Mouse (Mus musculus) embryonic facial prominence, embryonic 15.5 days (tissue): ENCODE data around the gene AC109138.7. TPM values are rescaled to one million over a fixed set of nuclear protein-coding genes. Genes with fewer than 3 reads are reported as not detected.

Source experiments
- ATAC-seq: fragments of 200-750 bp; cut with Nextera tagmentation; 2 replicates; pipeline ENCODE4 v1.8.0; 2017; ENCODE audit warnings: low read depth, moderate TSS enrichment; ENCODE audit not compliant: insufficient number of reproducible peaks, low FRiP score, low TSS enrichment
- H3K27ac ChIP-seq: fragments of 300-500 bp; sonication (generic); replicated peaks from 2 replicates; pipeline ENCODE4 v1.5.1; 2015; ENCODE audit warnings: mild to moderate bottlenecking, inconsistent platforms
- H3K27me3 ChIP-seq: fragments of 300-500 bp; sonication (generic); 2 replicates; pipeline ENCODE4 v1.6.1; 2015; ENCODE audit warnings: inconsistent platforms
- H3K36me3 ChIP-seq: fragments of 300-500 bp; sonication (generic); 2 replicates; pipeline ENCODE4 v1.6.1; 2015; ENCODE audit warnings: mild to moderate bottlenecking, inconsistent platforms
- H3K4me1 ChIP-seq: fragments of 300-500 bp; sonication (generic); 2 replicates; pipeline ENCODE4 v1.6.1; 2015; ENCODE audit warnings: inconsistent platforms
- H3K4me2 ChIP-seq: fragments of 300-500 bp; sonication (generic); replicated peaks from 2 replicates; pipeline ENCODE4 v1.6.1; 2015; ENCODE audit warnings: mild to moderate bottlenecking, inconsistent platforms
- H3K4me3 ChIP-seq: fragments of 300-500 bp; sonication (generic); replicated peaks from 2 replicates; pipeline ENCODE4 v1.5.1; 2015; ENCODE audit warnings: mild to moderate bottlenecking, inconsistent platforms
- H3K9ac ChIP-seq: fragments of 300-500 bp; sonication (generic); 2 replicates; pipeline ENCODE4 v1.6.1; 2015; ENCODE audit warnings: inconsistent platforms
- H3K9me3 ChIP-seq: fragments of 300-500 bp; sonication (generic); replicated peaks from 2 replicates; pipeline ENCODE4 v1.6.1; 2016; ENCODE audit warnings: inconsistent platforms
- WGBS: fragments of 180-500 bp; shearing (Covaris S2); methylation state at CpG from one replicate; pipeline ENCODE4 v1.1.7; 2015; 5-methylcytosine and 5-hydroxymethylcytosine counted together
- polyA plus RNA-seq: library from polyadenylated mRNA; unstranded; fragments of >200 nt; fragmentation: Nextera tagmentation; extraction: Ambion mirVana; gene quantifications from 2 replicates; pipeline ENCODE4 v1.2.1, GENCODE M21; 2015

Gene AC109138.7
- polyA plus RNA-seq, 1 experiment from 2014 or later, result not detected

- H3K4me1 ChIP-seq, result peaks cover 47% of the 10 kb centered on the region
- no peaks in the 10 kb centered on the region for H3K27me3 ChIP-seq
- no peak overlapping the region for H3K4me2 ChIP-seq
- 29% methylated on average over 4 of the region's 4 CpGs for WGBS
- H3K27ac ChIP-seq, result peak overlapping the region; percentile 12; the same call in 1 of the 2 replicates
- ATAC-seq, result no peak
- no peak overlapping the region for H3K9ac ChIP-seq
- no peaks in the 10 kb centered on the region for H3K36me3 ChIP-seq
- H3K4me3 ChIP-seq, result no peak overlapping the region
- no peaks in the 10 kb centered on the region for H3K9me3 ChIP-seq
These were observed 2.1 kb upstream of the AC109138.7 start for GRCm38 (mm10) chr19:4211891-4212588.

GRCm38 (mm10) chr19:4213524-4213974 lies 608 bp upstream of the AC109138.7 start:
- peak overlapping the region; percentile 85 for H3K4me2 ChIP-seq
- no peak for ATAC-seq
- no peaks in the 10 kb centered on the region for H3K27me3 ChIP-seq
- H3K9ac ChIP-seq, result 0 out of 2 replicates have a peak overlapping the region, but pooled peaks have one; percentile 6
- no peaks in the 10 kb centered on the region for H3K36me3 ChIP-seq
- peaks cover 60% of the 10 kb centered on the region for H3K4me1 ChIP-seq
- H3K9me3 ChIP-seq, result no peaks in the 10 kb centered on the region
- H3K27ac ChIP-seq, result peak overlapping the region; percentile 93
- peak overlapping the region; percentile 88 for H3K4me3 ChIP-seq
- 12% methylated on average over 9 of the region's 9 CpGs for WGBS

DNA sequence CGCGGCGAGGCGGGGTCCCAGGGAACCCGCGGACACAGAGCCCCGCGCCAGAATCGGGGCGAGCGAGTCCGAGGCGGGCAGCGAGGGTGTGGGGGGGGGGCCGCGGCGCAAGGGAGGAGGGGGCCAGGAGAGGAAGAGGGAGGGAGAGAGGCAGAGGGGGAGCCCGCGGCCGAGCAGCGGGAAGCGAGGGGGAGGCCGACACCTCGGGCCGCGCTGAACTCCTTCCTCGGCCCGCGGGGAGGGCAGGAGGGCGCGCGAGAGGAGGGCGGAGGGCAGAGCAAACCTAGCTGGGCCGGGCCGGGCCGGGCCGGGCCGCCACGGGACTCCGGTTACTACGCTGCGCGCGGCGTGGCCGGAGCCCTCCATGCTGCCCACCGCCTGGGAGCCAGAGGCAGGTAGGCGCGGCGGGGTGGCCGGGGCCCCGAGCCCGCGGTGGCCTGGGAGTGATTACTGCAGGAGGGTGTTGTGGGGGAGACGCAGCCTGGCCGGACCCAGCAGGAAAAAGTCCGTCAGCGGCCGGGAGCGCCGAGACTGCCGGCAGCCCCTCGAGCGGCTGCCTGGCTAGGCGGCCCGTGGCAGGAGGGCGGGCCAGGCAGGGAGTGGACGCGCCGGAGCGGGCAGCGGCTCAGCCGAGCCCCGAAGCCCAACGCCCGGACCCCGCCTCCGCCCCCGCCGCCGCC lies 754 bp downstream of the AC109138.7 start:
- no peaks in the 10 kb centered on the region for H3K9me3 ChIP-seq
- peak overlapping the region; percentile 88 for H3K4me3 ChIP-seq
- WGBS, result under 1% methylated on average over 57 of the region's 81 CpGs
- H3K27me3 ChIP-seq, result no peaks in the 10 kb centered on the region
- peak overlapping the region; percentile 85 for H3K4me2 ChIP-seq
- H3K4me1 ChIP-seq, result peaks cover 73% of the 10 kb centered on the region
- ATAC-seq, result peak; percentile 24; the same call in 1 of the 2 replicates
- H3K9ac ChIP-seq, result peak overlapping the region; percentile 96
- H3K27ac ChIP-seq, result peak overlapping the region; percentile 93
- no peaks in the 10 kb centered on the region for H3K36me3 ChIP-seq

GRCm38 (mm10) chr19:4215451-4215840 lies 1.3 kb downstream of the AC109138.7 start:
- 4% methylated on average over 21 of the region's 21 CpGs for WGBS

DNA sequence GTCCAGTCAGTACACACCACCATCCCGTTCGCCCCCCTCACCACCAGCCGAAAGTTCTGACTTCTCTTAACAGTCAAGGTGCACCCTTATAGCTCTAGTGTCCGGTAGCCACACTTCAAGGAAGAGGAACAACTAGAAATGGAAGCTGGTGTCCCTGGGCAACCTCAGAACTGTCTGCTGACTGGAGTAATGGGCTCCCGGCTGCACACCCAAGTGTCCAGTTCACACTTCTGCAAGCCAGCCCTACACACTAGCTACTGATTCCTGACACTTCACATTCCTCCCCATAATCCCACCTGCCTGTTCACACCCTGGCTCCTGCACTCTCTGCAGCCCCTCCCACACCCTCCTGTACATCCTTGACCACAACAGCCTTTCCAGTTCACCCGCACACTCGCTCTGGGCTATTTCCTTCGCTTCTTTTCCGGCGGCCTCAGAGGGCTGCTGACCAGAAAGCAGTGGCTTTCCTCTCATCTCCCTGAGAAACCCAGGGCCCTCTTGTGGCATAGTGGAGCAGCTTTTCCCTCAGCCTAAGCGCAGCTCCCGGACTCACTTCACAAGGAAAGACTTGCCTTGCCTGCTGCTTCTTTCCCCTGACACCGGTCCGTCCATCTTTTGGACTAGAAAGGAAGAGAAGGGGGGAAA lies 2.0 kb downstream of the AC109138.7 start:
- Histone ChIP-seq H3K9me3 (no peaks in the 10 kb centered on the region), H3K4me3 (peak overlapping the region; percentile 88), H3K4me2 (peak overlapping the region; percentile 85), H3K4me1 (peaks cover 86% of the 10 kb centered on the region), H3K27me3 (no peaks in the 10 kb centered on the region), H3K9ac (no peak overlapping the region), H3K36me3 (no peaks in the 10 kb centered on the region), H3K27ac (peak overlapping the region; percentile 76)
- no peak for ATAC-seq
- WGBS, result 16% methylated on average over 14 of the region's 14 CpGs

More at GRCm38 (mm10) chr19:4215451-4215840, 1.3 kb downstream of the AC109138.7 start:
- Histone ChIP-seq H3K4me1 (peaks cover 79% of the 10 kb centered on the region), H3K4me2 (peak overlapping the region; percentile 85), H3K36me3 (no peaks in the 10 kb centered on the region), H3K9me3 (no peaks in the 10 kb centered on the region), H3K27ac (peak overlapping the region; percentile 93), H3K27me3 (no peaks in the 10 kb centered on the region), H3K9ac (peak overlapping the region; percentile 96), H3K4me3 (peak overlapping the region; percentile 88)
- ATAC-seq, result no peak

DNA sequence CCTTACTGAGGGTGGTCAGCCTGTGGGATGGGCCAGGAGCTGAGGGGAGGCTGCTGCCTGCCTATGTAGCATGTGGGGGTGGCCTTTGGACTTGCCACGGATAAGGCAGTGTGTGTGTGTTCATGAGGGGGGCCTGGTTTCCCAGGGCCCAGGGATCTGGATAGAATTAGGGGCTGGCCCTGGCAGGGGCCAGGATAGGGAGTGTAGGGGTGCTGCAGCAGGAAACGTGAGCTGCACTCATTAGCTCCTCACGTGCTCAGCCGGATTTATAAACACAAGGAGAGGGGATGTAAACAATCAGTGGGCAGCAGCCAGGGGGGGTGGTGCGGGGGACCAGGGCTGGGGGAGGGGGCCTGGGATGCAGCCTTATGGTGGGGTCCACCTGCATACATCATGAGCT lies 3.0 kb downstream of the AC109138.7 start:
- peaks cover 86% of the 10 kb centered on the region for H3K4me1 ChIP-seq
- peaks cover 2% of the 10 kb centered on the region; the same call in 1 of the 2 replicates for H3K36me3 ChIP-seq
- H3K9me3 ChIP-seq, result no peaks in the 10 kb centered on the region
- 6% methylated on average over 5 of the region's 5 CpGs for WGBS
- H3K27ac ChIP-seq, result peak overlapping the region; percentile 76
- peak overlapping the region; percentile 88; the same call in 1 of the 2 replicates for H3K4me3 ChIP-seq
- peak overlapping the region; percentile 85 for H3K4me2 ChIP-seq
- no peaks in the 10 kb centered on the region for H3K27me3 ChIP-seq
- H3K9ac ChIP-seq, result no peak overlapping the region
- ATAC-seq, result 0 out of 2 replicates have a peak, but pooled peaks have one; percentile 27

GRCm38 (mm10) chr19:4217855-4218254 lies 3.7 kb downstream of the AC109138.7 start:
- ATAC-seq, result no peak
- Histone ChIP-seq H3K27me3 (no peaks in the 10 kb centered on the region), H3K4me2 (no peak overlapping the region), H3K4me3 (no peak overlapping the region), H3K4me1 (peaks cover 84% of the 10 kb centered on the region), H3K27ac (peak overlapping the region; percentile 49), H3K36me3 (peaks cover 9% of the 10 kb centered on the region; the same call in 1 of the 2 replicates), H3K9me3 (no peaks in the 10 kb centered on the region), H3K9ac (no peak overlapping the region)
- WGBS, result 39% methylated on average over 3 of the region's 3 CpGs

- Histone ChIP-seq H3K4me3 (no peak overlapping the region), H3K27me3 (no peaks in the 10 kb centered on the region), H3K4me1 (peaks cover 80% of the 10 kb centered on the region), H3K9ac (no peak overlapping the region), H3K27ac (peak overlapping the region; percentile 49), H3K4me2 (no peak overlapping the region), H3K9me3 (no peaks in the 10 kb centered on the region), H3K36me3 (peaks cover 13% of the 10 kb centered on the region; the same call in 1 of the 2 replicates)
- WGBS, result 67% methylated on average over 11 of the region's 11 CpGs
- ATAC-seq, result no peak
These were observed 4.1 kb downstream of the AC109138.7 start for GRCm38 (mm10) chr19:4218293-4218692.

DNA sequence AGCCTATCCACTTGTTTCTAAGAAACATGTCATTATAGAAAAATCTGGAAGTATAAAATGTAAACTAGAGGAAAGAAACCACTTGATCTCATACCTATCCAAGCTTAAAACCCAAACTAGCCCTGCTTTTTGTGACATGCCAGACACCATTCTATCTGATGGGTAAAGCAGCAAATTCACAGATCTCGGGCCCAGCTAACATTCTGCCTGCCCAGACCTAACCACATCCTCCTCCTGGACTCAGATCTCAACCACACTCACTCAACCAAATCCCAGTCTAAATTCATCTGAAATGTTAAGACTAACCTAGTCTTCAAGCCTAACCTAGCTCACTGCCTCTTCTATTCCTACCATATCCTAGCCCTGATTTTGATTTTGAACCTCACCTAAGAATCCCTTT lies 4.6 kb downstream of the AC109138.7 start:
- H3K4me2 ChIP-seq, result no peak overlapping the region
- no peaks in the 10 kb centered on the region for H3K9me3 ChIP-seq
- H3K4me3 ChIP-seq, result no peak overlapping the region
- peak overlapping the region; percentile 49; the same call in 1 of the 2 replicates for H3K27ac ChIP-seq
- ATAC-seq, result no peak
- WGBS, result 62% methylated on average over 1 of the region's 1 CpGs
- H3K36me3 ChIP-seq, result peaks cover 16% of the 10 kb centered on the region; the same call in 1 of the 2 replicates
- no peaks in the 10 kb centered on the region for H3K27me3 ChIP-seq
- H3K4me1 ChIP-seq, result peaks cover 75% of the 10 kb centered on the region
- H3K9ac ChIP-seq, result no peak overlapping the region

GRCm38 (mm10) chr19:4219943-4220342 lies 5.8 kb downstream of the AC109138.7 start:
- no peak overlapping the region for H3K9ac ChIP-seq
- ATAC-seq, result no peak
- peaks cover 16% of the 10 kb centered on the region; the same call in 1 of the 2 replicates for H3K36me3 ChIP-seq
- peak overlapping the region; percentile 29 for H3K4me2 ChIP-seq
- peak overlapping the region; percentile 74 for H3K27ac ChIP-seq
- H3K4me3 ChIP-seq, result no peak overlapping the region
- peaks cover 72% of the 10 kb centered on the region for H3K4me1 ChIP-seq
- H3K27me3 ChIP-seq, result no peaks in the 10 kb centered on the region
- no peaks in the 10 kb centered on the region for H3K9me3 ChIP-seq
- 62% methylated on average over 6 of the region's 6 CpGs for WGBS

- 0 out of 2 replicates have a peak, but pooled peaks have one; percentile 20 for ATAC-seq
- no peak overlapping the region for H3K4me3 ChIP-seq
- no peaks in the 10 kb centered on the region for H3K27me3 ChIP-seq
- H3K36me3 ChIP-seq, result peaks cover 16% of the 10 kb centered on the region; the same call in 1 of the 2 replicates
- no peak overlapping the region for H3K9ac ChIP-seq
- peak overlapping the region; percentile 74 for H3K27ac ChIP-seq
- peaks cover 67% of the 10 kb centered on the region for H3K4me1 ChIP-seq
- WGBS, result 30% methylated on average over 4 of the region's 4 CpGs
- peak overlapping the region; percentile 29 for H3K4me2 ChIP-seq
- no peaks in the 10 kb centered on the region for H3K9me3 ChIP-seq
These were observed 6.3 kb downstream of the AC109138.7 start for GRCm38 (mm10) chr19:4220416-4220815.
